Mouse (Mus musculus) c-Kit-positive CD71-negative TER-119-negative erythroid progenitor cells, embryonic 14.5 days (primary cell): Measurements from ENCODE around the gene Parp12.

Source experiments
- DNase-seq: peaks from one replicate; pipeline ENCODE4 v3.0.0-alpha.2; 2013; ENCODE audit warnings: low read depth

Gene Parp12

GRCm38 (mm10) chr6:39057161-39057560 lies 61.0 kb downstream of the Parp12 start:
- peak; percentile 10 for DNase-seq

- DNase-seq = no peak
Measured at GRCm38 (mm10) chr6:39055831-39056261, 62.3 kb downstream of the Parp12 start.

DNA sequence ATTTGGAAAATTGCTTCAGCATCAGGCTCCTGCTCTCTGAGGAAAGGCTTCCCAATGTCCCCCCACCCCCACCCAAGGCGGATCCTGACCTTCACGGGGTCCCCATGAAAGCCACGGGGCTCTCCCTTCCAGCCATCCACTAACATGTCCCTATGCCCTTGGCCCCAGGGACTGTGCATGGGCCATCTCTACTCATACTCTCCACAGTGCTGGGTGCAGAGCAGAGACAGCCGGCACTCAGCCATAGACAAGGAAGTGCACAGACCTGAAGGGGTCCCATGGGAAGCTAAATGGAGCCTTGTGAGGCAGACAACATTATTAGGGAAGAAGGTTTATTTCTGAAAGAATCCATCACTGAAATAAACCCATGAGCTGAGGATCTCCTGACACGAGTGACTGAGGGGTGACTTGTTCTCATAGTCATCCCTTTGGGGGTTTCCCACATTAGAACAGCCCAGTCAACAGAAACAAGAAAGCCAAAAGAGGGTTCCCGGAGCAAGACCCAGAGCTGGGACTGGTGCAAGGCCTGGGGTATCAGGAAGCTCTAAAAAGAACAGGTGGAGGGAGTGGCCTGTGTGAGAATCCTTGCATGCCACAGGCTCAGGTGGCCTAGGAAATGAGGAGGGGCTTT lies 63.2 kb downstream of the Parp12 start:
- DNase-seq = no peak

DNA sequence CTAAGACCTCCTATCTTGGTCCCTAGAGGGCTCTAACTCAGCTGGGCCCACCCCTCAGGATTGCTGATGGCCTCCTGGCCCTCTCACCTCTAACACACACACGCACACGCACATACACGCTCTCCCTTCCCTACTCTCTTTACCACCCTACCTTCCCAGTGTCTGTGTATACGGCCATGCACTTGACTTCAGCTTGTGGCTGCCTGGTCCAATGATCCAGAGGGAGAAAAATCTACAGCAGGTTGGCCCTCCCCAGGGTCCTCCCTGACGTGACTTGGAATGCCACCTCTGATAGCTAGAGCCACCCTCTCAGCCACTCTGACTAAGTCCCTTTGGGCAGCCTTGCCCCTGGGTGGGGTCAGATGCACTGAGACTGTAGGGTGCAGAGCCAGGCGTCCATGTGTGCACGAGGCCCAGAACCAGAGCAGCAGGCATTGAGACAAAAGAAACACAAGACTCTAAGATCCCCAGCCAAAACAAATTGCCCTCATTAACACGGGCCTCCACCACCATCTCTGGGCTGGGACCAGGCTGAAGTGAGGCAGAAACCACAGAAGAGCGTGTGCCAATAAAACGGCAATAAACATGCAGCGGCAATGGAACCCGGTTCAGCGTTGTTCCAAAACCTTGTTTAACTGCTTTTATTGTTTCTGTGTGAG lies 63.8 kb downstream of the Parp12 start:
- DNase-seq = no peak

GRCm38 (mm10) chr6:39052636-39053035 lies 65.5 kb downstream of the Parp12 start:
- DNase-seq = no peak

- DNase-seq = no peak
Measured at GRCm38 (mm10) chr6:39051799-39052556, 66.2 kb downstream of the Parp12 start.

DNA sequence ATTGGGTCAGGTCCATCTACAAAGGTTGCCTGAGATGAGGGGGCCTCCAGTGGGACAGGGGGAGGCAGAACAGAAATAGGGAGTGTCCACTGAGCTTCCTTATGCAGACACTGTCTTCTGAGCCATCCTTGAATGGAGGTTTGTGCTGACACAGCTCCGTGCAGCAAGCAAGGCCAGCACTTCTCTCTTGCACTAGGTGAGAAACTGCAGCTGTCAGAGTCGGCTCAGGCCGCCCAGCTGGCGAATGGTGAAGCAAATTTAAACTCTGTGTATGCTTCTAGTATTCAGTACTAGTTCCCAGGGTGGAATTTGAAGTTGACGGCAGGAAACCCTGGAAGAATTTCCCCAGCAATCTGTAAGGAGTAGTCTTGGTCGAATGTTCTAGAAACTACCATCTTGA lies 67.3 kb downstream of the Parp12 start:
- DNase-seq = no peak

GRCm38 (mm10) chr6:39049141-39049540 lies 69.0 kb downstream of the Parp12 start:
- DNase-seq = no peak

- DNase-seq = no peak
Measured at GRCm38 (mm10) chr6:39040451-39040850, 77.7 kb downstream of the Parp12 start.
